Mouse (Mus musculus) T-cell, adult 2 months (primary cell): ENCODE results near the gene Hmgb3.

ENCODE experiments used
- DNase-seq: peaks from one replicate; pipeline ENCODE4 v3.0.0; 2022; ENCODE audit warnings: low spot score

Gene Hmgb3

GRCm38 (mm10) chrX:71589181-71589580 lies 33.5 kb downstream of the Hmgb3 start:
- no peak for DNase-seq

GRCm38 (mm10) chrX:71601052-71601611 lies 45.4 kb downstream of the Hmgb3 start:
- DNase-seq = peak; percentile 39
